Mouse (Mus musculus): Measurements from ENCODE around the gene Dapk3. TPM values are rescaled to one million over a fixed set of nuclear protein-coding genes. Genes with fewer than 3 reads are reported as not detected.

The Dapk3 gene
- 49.0 and 58.7 TPM in 2 replicates for polyA plus RNA-seq (2015; fragmentation: Nextera tagmentation; extraction: Ambion mirVana)

DNA sequence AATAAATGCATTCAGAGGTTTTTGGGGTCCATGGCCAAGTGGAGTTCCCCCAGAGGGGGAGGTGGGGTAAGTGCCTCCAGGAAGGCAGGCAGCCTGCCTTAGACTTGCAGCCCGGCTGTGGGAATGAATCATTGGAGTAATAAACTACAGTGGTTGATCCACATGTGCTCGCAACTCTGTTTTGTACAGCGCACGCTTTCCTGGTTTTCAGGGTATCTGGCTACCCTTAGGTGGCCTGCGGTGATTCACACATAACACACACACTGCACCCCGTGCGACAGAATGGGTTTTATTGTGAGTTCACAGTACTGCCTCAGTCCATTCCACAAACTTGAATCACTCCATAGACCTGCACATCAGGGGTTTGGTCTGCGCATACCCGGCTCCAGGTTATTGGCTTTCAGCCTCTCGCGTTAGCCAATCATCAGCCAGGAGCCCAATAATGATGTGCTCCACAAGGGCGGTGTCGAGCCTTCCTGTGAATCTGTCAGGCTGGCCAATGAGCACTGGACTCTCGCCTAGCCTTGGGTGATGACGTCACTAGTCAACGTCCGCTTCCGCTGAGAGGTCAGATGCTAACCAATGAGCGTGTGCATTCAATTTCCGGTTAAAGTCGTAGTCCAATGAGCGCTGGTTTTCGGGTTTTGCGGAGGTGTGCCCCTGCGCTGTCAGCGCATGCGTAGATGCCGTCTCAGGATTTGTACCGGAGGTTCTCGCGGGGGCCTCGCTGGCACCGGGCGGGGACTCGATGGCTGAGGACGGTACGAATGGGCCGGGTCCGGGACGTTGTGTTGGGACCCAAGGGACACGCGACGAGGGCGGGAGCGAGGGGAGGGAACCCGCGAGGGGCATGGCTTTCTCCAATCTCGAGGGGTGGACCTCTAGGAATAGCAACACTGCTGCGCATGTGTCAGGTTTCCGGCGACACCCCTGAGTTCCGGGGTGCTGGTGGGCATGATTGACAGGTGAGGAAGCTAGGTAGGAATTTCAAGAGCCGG lies at the start of gene Dapk3:
TSS of gene Dapk3 (plus strand) at position 670 of the 998 bp plus-strand sequence.
- peak within 1 kb of the TSS; percentile 69 for H3K4me2 ChIP-seq (ENCODE audit: low read length)
- H3K27ac ChIP-seq (ENCODE audit: low read depth, low read length): peak within 1 kb of the TSS; percentile 93
- peaks cover 23% of the 10 kb centered on the region for H3K4me1 ChIP-seq (ENCODE audit: control insufficient read depth, insufficient read depth, low read depth, low read length)
- H3K9me3 ChIP-seq (ENCODE audit: control insufficient read depth, low read length): no peaks in the 10 kb centered on the region
- peak within 1 kb of the TSS; percentile 75 for H3K9ac ChIP-seq (ENCODE audit: low read depth, low read length)
- peaks cover 56% of the 10 kb centered on the region for H3K36me3 ChIP-seq (ENCODE audit: control insufficient read depth, insufficient read depth, low read length)
- peak within 1 kb of the TSS; percentile 76 for H3K4me3 ChIP-seq (ENCODE audit: low read length)
- ATAC-seq: peak; percentile 96
- H3K27me3 ChIP-seq (replicated peaks; ENCODE audit: control insufficient read depth, insufficient read depth, low read length): no peaks in the 10 kb centered on the region
- WGBS: 5% methylated on average over 53 of the region's 53 CpGs

- Histone ChIP-seq H3K9ac (ENCODE audit: low read depth, low read length) (no peak overlapping the region), H3K36me3 (ENCODE audit: control insufficient read depth, insufficient read depth, low read length) (no peaks in the 10 kb centered on the region), H3K9me3 (ENCODE audit: control insufficient read depth, low read length) (no peaks in the 10 kb centered on the region), H3K4me2 (ENCODE audit: low read length) (no peak overlapping the region), H3K27me3 (replicated peaks; ENCODE audit: control insufficient read depth, insufficient read depth, low read length) (peaks cover 15% of the 10 kb centered on the region), H3K4me1 (ENCODE audit: control insufficient read depth, insufficient read depth, low read depth, low read length) (peaks cover 21% of the 10 kb centered on the region), H3K27ac (ENCODE audit: low read depth, low read length) (no peak overlapping the region), H3K4me3 (ENCODE audit: low read length) (no peak overlapping the region)
- WGBS: 7% methylated on average over 16 of the region's 16 CpGs
- no peak for ATAC-seq
Measured at GRCm38 (mm10) chr10:81134181-81134587, 48.6 kb upstream of the Dapk3 start.

- Histone ChIP-seq H3K36me3 (ENCODE audit: control insufficient read depth, insufficient read depth, low read length) (no peaks in the 10 kb centered on the region), H3K27ac (ENCODE audit: low read depth, low read length) (peak within 1 kb of the TSS; percentile 96), H3K4me2 (ENCODE audit: low read length) (peak within 1 kb of the TSS; percentile 98), H3K4me3 (ENCODE audit: low read length) (peak within 1 kb of the TSS; percentile 88), H3K9me3 (ENCODE audit: control insufficient read depth, low read length) (no peaks in the 10 kb centered on the region), H3K9ac (ENCODE audit: low read depth, low read length) (peak within 1 kb of the TSS; percentile 91), H3K27me3 (replicated peaks; ENCODE audit: control insufficient read depth, insufficient read depth, low read length) (peaks cover 13% of the 10 kb centered on the region), H3K4me1 (ENCODE audit: control insufficient read depth, insufficient read depth, low read depth, low read length) (peaks cover 28% of the 10 kb centered on the region)
- ATAC-seq: no peak
- WGBS: 3% methylated on average over 41 of the region's 41 CpGs
Measured at GRCm38 (mm10) chr10:81134966-81135681, 47.7 kb upstream of the Dapk3 start, which contains the start of gene Zbtb7a. Gene Zbtb7a (plus strand): TSS chr10:81135220.

DNA sequence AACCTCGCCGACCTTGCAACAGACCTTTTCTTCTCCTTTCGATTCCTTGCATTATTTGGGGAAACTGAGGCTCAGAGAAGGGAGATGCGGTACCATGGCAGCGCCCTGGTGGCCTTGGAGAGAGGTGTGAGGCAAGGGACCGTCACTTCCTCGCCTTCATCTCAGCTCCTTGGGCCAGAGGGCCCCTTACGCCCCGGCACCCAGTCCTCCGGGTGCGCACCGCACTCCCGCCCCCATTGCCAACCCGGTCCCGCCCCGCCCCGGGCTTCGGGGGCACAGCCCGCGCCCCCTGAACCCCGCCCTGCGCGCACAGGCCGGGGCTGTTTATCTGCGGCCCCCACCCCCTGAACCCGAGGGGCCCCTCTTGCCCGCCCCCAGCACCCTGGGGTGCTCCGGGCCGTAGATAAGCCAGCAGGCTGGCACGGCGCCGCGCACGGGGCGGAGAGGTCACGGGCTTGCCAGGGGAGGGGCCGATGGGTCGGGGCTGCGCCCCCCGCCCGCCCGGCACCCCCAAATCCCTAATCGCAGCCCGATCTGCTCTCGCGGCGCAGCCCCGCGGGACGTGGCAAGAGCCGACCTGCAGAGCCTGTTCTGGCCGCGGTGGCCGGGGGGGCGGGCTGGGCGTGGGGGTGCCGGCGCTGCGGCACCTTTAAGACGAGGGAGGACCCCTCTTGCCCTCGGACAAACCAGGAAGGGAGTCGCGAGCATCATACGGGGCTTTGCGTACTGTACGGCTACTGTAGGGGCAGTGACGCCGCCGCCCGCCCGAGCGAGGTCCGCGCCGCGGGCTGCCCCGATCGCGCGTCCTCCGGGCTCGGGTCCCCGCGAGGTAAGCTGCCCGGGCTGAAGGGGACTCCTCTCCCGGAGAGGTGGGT lies 46.7 kb upstream of the Dapk3 start:
- peak overlapping the region; percentile 91 for H3K9ac ChIP-seq (ENCODE audit: low read depth, low read length)
- peaks cover 36% of the 10 kb centered on the region for H3K4me1 ChIP-seq (ENCODE audit: control insufficient read depth, insufficient read depth, low read depth, low read length)
- under 1% methylated on average over 57 of the region's 86 CpGs for WGBS

GRCm38 (mm10) chr10:81136706-81137231 lies 46.0 kb upstream of the Dapk3 start:
- peak; percentile 53 for ATAC-seq
- under 1% methylated on average over 42 of the region's 50 CpGs for WGBS
- Histone ChIP-seq H3K4me3 (ENCODE audit: low read length) (peak overlapping the region; percentile 88), H3K36me3 (ENCODE audit: control insufficient read depth, insufficient read depth, low read length) (no peaks in the 10 kb centered on the region), H3K27ac (ENCODE audit: low read depth, low read length) (peak overlapping the region; percentile 96), H3K9ac (ENCODE audit: low read depth, low read length) (peak overlapping the region; percentile 91), H3K9me3 (ENCODE audit: control insufficient read depth, low read length) (no peaks in the 10 kb centered on the region), H3K4me2 (ENCODE audit: low read length) (peak overlapping the region; percentile 98), H3K27me3 (replicated peaks; ENCODE audit: control insufficient read depth, insufficient read depth, low read length) (peaks cover 12% of the 10 kb centered on the region), H3K4me1 (ENCODE audit: control insufficient read depth, insufficient read depth, low read depth, low read length) (peaks cover 38% of the 10 kb centered on the region)

More for the DNA sequence above, 46.7 kb upstream of the Dapk3 start:
- H3K27me3 ChIP-seq (replicated peaks; ENCODE audit: control insufficient read depth, insufficient read depth, low read length): peaks cover 12% of the 10 kb centered on the region
- ATAC-seq: peak; percentile 32
- H3K9me3 ChIP-seq (ENCODE audit: control insufficient read depth, low read length): no peaks in the 10 kb centered on the region
- H3K36me3 ChIP-seq (ENCODE audit: control insufficient read depth, insufficient read depth, low read length): no peaks in the 10 kb centered on the region
- H3K27ac ChIP-seq (ENCODE audit: low read depth, low read length): peak overlapping the region; percentile 96
- peak overlapping the region; percentile 88 for H3K4me3 ChIP-seq (ENCODE audit: low read length)
- H3K4me2 ChIP-seq (ENCODE audit: low read length): peak overlapping the region; percentile 98

DNA sequence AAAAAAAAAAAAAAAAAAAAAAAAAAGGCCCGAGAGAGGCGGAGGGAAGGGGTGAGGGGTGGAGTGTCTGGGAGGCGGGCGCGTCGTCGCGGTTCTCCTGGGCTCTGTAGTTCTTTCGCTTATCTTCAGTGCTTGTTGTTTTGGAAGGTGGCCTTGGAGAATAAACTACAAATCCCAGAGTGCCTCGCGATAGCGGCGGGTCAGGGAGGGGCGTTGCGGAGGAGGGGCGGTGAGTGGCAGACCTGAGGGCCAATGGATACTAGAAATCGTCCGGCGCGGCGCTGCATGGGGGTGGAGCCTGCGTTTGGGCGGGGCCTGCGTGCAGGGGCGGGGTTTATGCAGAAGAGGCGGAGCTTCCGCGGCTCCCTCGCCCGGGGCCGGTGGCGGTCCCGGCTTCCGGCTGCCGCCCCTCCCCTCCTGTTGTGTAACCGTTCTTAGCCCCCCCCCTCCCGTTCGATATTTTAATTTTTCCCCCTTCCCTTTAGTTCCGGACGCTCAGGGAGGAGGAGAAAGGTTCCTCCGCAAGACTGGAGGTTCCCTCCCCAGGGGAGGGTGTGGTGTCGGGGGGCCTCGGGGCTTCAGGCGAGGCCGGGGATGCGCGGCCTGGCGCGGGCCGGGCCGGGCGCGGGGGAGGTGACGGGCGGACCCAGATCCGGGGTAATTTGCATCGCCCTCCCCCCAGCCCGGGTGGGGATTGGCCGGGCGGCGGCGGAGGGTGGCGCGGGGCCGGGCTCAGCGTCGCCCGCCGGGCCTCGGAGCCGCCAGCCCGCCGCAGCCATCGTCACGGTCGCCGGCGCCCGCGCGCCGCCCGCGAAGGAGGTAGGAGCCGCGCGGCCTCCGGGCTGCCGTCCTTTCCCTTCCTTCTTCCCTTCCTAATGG lies 45.3 kb upstream of the Dapk3 start:
- peak; percentile 92 for ATAC-seq
- no peaks in the 10 kb centered on the region for H3K36me3 ChIP-seq (ENCODE audit: control insufficient read depth, insufficient read depth, low read length)
- under 1% methylated on average over 62 of the region's 89 CpGs for WGBS
- H3K4me3 ChIP-seq (ENCODE audit: low read length): peak overlapping the region; percentile 88
- peak overlapping the region; percentile 96 for H3K27ac ChIP-seq (ENCODE audit: low read depth, low read length)
- peaks cover 12% of the 10 kb centered on the region for H3K27me3 ChIP-seq (replicated peaks; ENCODE audit: control insufficient read depth, insufficient read depth, low read length)
- H3K9me3 ChIP-seq (ENCODE audit: control insufficient read depth, low read length): no peaks in the 10 kb centered on the region
- peak overlapping the region; percentile 92 for H3K4me2 ChIP-seq (ENCODE audit: low read length)
- H3K9ac ChIP-seq (ENCODE audit: low read depth, low read length): peak overlapping the region; percentile 91
- H3K4me1 ChIP-seq (ENCODE audit: control insufficient read depth, insufficient read depth, low read depth, low read length): peaks cover 39% of the 10 kb centered on the region

- no peaks in the 10 kb centered on the region for H3K9me3 ChIP-seq (ENCODE audit: control insufficient read depth, low read length)
- 3% methylated on average over 22 of the region's 24 CpGs for WGBS
- H3K27me3 ChIP-seq (replicated peaks; ENCODE audit: control insufficient read depth, insufficient read depth, low read length): peaks cover 8% of the 10 kb centered on the region; the same call in 1 of the 2 replicates
- H3K36me3 ChIP-seq (ENCODE audit: control insufficient read depth, insufficient read depth, low read length): no peaks in the 10 kb centered on the region
- peak overlapping the region; percentile 92 for H3K4me2 ChIP-seq (ENCODE audit: low read length)
- H3K27ac ChIP-seq (ENCODE audit: low read depth, low read length): peak overlapping the region; percentile 79
- peak overlapping the region; percentile 89 for H3K9ac ChIP-seq (ENCODE audit: low read depth, low read length)
- ATAC-seq: 0 out of 2 replicates have a peak, but pooled peaks have one; percentile 0
- peaks cover 45% of the 10 kb centered on the region for H3K4me1 ChIP-seq (ENCODE audit: control insufficient read depth, insufficient read depth, low read depth, low read length)
- peak overlapping the region; percentile 88 for H3K4me3 ChIP-seq (ENCODE audit: low read length)
Measured at GRCm38 (mm10) chr10:81138131-81138782, 44.5 kb upstream of the Dapk3 start.
